Mouse (Mus musculus) left cerebral cortex, postnatal 36 days (tissue): ENCODE results near the gene Gm2663. TPM values are rescaled to one million over a fixed set of nuclear protein-coding genes. Genes with fewer than 3 reads are reported as not detected.

ENCODE experiments used
- total RNA-seq, 2 experiments: library from RNA; stranded (reverse); gene quantifications; 2 replicates each; pipeline ENCODE4 v1.2.3; 2021

Gm2663 gene
- total RNA-seq, 2 experiments from 2014 or later, result not detected

Other genes with a start within 250 kb of the Gm2663 start
- not detected for gene Moxd2, start 112.0 kb downstream of the Gm2663 start, total RNA-seq
- not detected for gene Prss58, start 99.1 kb downstream of the Gm2663 start, total RNA-seq
- gene 1700074P13Rik, start 58.9 kb downstream of the Gm2663 start, total RNA-seq, result not detected
- gene Gm4744, start 47.6 kb downstream of the Gm2663 start, total RNA-seq, result not detected
- not detected for gene 1810009J06Rik, start 34.7 kb downstream of the Gm2663 start, total RNA-seq
- gene 2210010C04Rik, start 36.0 kb upstream of the Gm2663 start, total RNA-seq, result not detected